Mouse (Mus musculus): ENCODE data around the gene Pepd. TPM values are rescaled to one million over a fixed set of nuclear protein-coding genes. Genes with fewer than 3 reads are reported as not detected.

Gene Pepd
- polyA plus RNA-seq, 1 experiment from 2014 or later = 72.3 TPM

DNA sequence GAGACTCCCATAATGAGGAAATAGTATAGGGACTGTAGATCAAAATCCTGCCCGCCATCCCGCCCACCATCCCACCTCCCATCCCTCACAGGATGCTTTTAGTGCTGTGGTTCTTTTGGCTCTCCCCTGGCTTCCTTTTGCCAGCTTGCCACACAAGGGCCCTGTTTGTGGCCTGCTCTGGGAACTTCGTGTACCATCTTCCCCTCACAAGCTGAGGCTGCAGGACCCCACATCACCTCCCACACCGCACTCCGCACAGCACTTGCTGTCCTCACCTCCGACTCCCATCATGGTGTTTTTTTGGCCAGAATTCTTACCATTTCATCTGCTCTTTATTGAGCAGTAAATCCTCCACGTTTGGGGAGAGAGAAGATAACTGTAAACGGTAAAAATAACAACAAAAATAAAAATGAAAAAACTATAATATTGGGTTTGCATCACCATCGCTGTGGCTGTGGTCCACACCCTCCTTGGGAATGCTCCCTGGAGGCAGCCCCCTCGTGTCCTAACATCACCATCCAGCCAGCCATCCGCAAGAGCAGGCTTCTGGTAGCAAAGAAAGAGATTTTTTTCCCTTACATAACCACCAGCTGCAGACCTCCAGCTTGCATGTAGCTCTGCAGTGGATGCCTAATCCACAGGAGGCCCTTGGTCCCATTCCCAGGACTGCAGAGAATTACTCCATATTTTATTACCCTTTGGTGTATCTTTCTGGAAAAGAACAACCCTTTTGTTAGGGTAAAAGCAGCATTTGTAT, 51.9 kb downstream of the Pepd start:
- Histone ChIP-seq H3K4me2 (ENCODE audit: low read depth, low read length) (no peak overlapping the region), H3K4me3 (ENCODE audit: low read depth, low read length) (no peak overlapping the region), H3K4me1 (ENCODE audit: control insufficient read depth, insufficient read depth, low read length) (no peaks in the 10 kb centered on the region), H3K27ac (replicated peaks; ENCODE audit: low read depth, low read length) (no peak overlapping the region), H3K9me3 (ENCODE audit: control insufficient read depth, low read length) (no peaks in the 10 kb centered on the region), H3K9ac (ENCODE audit: low read depth, low read length) (no peak overlapping the region), H3K27me3 (replicated peaks; ENCODE audit: control insufficient read depth, insufficient read depth, low read length) (no peaks in the 10 kb centered on the region), H3K36me3 (ENCODE audit: control insufficient read depth, insufficient read depth, low read length) (no peaks in the 10 kb centered on the region)
- 71% methylated on average over 11 of the region's 11 CpGs for WGBS
- ATAC-seq (ENCODE audit: low read depth) (no peak), DNase-seq (ENCODE audit: low spot score) (no peak)

GRCm38 (mm10) chr7:34967362-34967761, 55.2 kb downstream of the Pepd start:
- Histone ChIP-seq H3K27me3 (replicated peaks; ENCODE audit: control insufficient read depth, insufficient read depth, low read length) (no peaks in the 10 kb centered on the region), H3K36me3 (ENCODE audit: control insufficient read depth, insufficient read depth, low read length) (peaks cover 19% of the 10 kb centered on the region), H3K9ac (ENCODE audit: low read depth, low read length) (no peak overlapping the region), H3K4me1 (ENCODE audit: control insufficient read depth, insufficient read depth, low read length) (no peaks in the 10 kb centered on the region), H3K4me3 (ENCODE audit: low read depth, low read length) (no peak overlapping the region), H3K27ac (replicated peaks; ENCODE audit: low read depth, low read length) (no peak overlapping the region), H3K4me2 (ENCODE audit: low read depth, low read length) (no peak overlapping the region), H3K9me3 (ENCODE audit: control insufficient read depth, low read length) (no peaks in the 10 kb centered on the region)
- ATAC-seq (ENCODE audit: low read depth) = no peak
- DNase-seq (ENCODE audit: low spot score) = no peak
- WGBS = 72% methylated on average over 3 of the region's 3 CpGs

- Histone ChIP-seq H3K4me3 (ENCODE audit: low read depth, low read length) (no peak overlapping the region), H3K27me3 (replicated peaks; ENCODE audit: control insufficient read depth, insufficient read depth, low read length) (no peaks in the 10 kb centered on the region), H3K36me3 (ENCODE audit: control insufficient read depth, insufficient read depth, low read length) (peaks cover 19% of the 10 kb centered on the region), H3K4me1 (ENCODE audit: control insufficient read depth, insufficient read depth, low read length) (peaks cover 10% of the 10 kb centered on the region), H3K9ac (ENCODE audit: low read depth, low read length) (no peak overlapping the region), H3K27ac (replicated peaks; ENCODE audit: low read depth, low read length) (no peak overlapping the region), H3K9me3 (ENCODE audit: control insufficient read depth, low read length) (no peaks in the 10 kb centered on the region), H3K4me2 (ENCODE audit: low read depth, low read length) (no peak overlapping the region)
- 88% methylated on average over 3 of the region's 3 CpGs for WGBS
- DNase-seq (ENCODE audit: low spot score) (no peak), ATAC-seq (ENCODE audit: low read depth) (no peak)
Observed at GRCm38 (mm10) chr7:34968749-34969433, 56.7 kb downstream of the Pepd start.

DNA sequence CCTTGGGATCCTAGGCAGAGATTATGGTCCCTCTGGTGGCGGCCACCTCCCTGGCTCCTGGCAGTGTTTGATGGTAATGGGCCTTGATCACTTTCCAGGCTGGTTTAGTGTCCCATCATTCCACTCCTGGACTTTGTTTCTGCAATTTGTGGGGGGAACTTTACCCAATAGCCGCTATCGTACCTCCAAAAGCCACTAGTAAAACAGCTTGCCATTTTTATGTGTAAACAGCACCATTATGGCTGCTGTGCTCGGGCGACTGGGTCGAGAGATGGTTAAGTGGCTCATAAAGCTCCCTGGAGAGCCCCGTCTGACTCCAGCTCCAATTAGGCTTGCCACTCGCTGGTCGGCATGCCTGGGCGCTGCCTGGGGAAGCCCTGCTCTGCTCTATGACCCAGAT, 59.6 kb downstream of the Pepd start:
- DNase-seq (ENCODE audit: low spot score) = no peak
- Histone ChIP-seq H3K4me2 (ENCODE audit: low read depth, low read length) (no peak overlapping the region), H3K4me3 (ENCODE audit: low read depth, low read length) (no peak overlapping the region), H3K27ac (replicated peaks; ENCODE audit: low read depth, low read length) (no peak overlapping the region), H3K4me1 (ENCODE audit: control insufficient read depth, insufficient read depth, low read length) (peaks cover 10% of the 10 kb centered on the region), H3K27me3 (replicated peaks; ENCODE audit: control insufficient read depth, insufficient read depth, low read length) (no peaks in the 10 kb centered on the region), H3K9ac (ENCODE audit: low read depth, low read length) (no peak overlapping the region), H3K36me3 (ENCODE audit: control insufficient read depth, insufficient read depth, low read length) (peaks cover 19% of the 10 kb centered on the region), H3K9me3 (ENCODE audit: control insufficient read depth, low read length) (no peaks in the 10 kb centered on the region)
- no peak for ATAC-seq (ENCODE audit: low read depth)
- 70% methylated on average over 10 of the region's 10 CpGs for WGBS

GRCm38 (mm10) chr7:34972990-34973440, 60.8 kb downstream of the Pepd start:
- peak; percentile 82 for ATAC-seq (ENCODE audit: low read depth)
- DNase-seq (ENCODE audit: low spot score) = peak; percentile 84
- no peak overlapping the region for H3K9ac ChIP-seq (ENCODE audit: low read depth, low read length)
- no peak overlapping the region for H3K4me3 ChIP-seq (ENCODE audit: low read depth, low read length)
- peaks cover 19% of the 10 kb centered on the region for H3K36me3 ChIP-seq (ENCODE audit: control insufficient read depth, insufficient read depth, low read length)
- no peak overlapping the region for H3K27ac ChIP-seq (replicated peaks; ENCODE audit: low read depth, low read length)
- H3K4me1 ChIP-seq (ENCODE audit: control insufficient read depth, insufficient read depth, low read length) = peaks cover 10% of the 10 kb centered on the region
- H3K27me3 ChIP-seq (replicated peaks; ENCODE audit: control insufficient read depth, insufficient read depth, low read length) = no peaks in the 10 kb centered on the region
- 39% methylated on average over 3 of the region's 4 CpGs for WGBS
- no peak overlapping the region for H3K4me2 ChIP-seq (ENCODE audit: low read depth, low read length)
- no peaks in the 10 kb centered on the region for H3K9me3 ChIP-seq (ENCODE audit: control insufficient read depth, low read length)

DNA sequence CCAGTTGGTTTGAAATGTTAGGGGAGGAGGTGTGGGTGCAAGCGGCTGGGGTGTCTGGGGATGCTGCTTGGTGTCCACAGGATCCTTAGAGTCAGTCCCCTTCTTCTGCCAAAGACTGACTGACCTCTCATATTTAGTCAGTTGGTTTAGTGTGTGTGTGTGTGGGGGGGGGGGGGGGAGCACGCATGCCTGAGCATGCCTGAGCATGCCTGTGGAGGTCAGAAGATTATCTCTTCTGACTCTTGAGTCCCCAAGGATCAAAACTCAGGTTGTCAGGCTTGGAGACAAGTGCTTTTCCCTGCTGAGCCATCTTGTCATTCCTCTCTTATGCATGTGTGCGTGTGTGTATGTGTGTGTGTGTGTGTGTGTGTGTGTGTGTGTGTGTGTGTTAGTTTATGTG, 61.7 kb downstream of the Pepd start:
- ATAC-seq (ENCODE audit: low read depth) (no peak), DNase-seq (ENCODE audit: low spot score) (no peak)
- no peak overlapping the region for H3K9ac ChIP-seq (ENCODE audit: low read depth, low read length)
- H3K27ac ChIP-seq (replicated peaks; ENCODE audit: low read depth, low read length) = no peak overlapping the region
- H3K27me3 ChIP-seq (replicated peaks; ENCODE audit: control insufficient read depth, insufficient read depth, low read length) = no peaks in the 10 kb centered on the region
- H3K9me3 ChIP-seq (ENCODE audit: control insufficient read depth, low read length) = no peaks in the 10 kb centered on the region
- peaks cover 10% of the 10 kb centered on the region for H3K4me1 ChIP-seq (ENCODE audit: control insufficient read depth, insufficient read depth, low read length)
- H3K4me2 ChIP-seq (ENCODE audit: low read depth, low read length) = no peak overlapping the region
- peaks cover 19% of the 10 kb centered on the region for H3K36me3 ChIP-seq (ENCODE audit: control insufficient read depth, insufficient read depth, low read length)
- WGBS = 73% methylated on average over 3 of the region's 3 CpGs
- no peak overlapping the region for H3K4me3 ChIP-seq (ENCODE audit: low read depth, low read length)

DNA sequence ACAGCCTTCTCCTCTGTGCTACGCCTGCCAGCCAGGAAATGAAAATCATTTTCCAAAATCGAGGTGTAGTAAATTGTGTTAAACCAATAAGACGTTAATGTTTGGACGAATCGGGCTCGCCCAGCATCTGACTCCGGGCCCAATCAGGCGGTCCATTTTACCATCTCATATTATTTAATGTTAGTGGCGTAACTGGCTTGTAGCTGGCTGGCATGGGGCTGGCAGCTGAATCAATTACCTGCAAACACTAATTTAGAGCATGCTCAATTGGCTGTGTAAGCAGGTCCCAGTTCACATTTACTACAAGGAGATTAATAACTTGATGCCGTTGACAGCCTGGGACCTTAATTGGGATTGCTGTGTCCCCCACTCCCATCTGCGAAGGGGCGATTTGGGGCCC, 63.7 kb downstream of the Pepd start:
- WGBS = 87% methylated on average over 12 of the region's 12 CpGs
- Histone ChIP-seq H3K27ac (replicated peaks; ENCODE audit: low read depth, low read length) (no peak overlapping the region), H3K9me3 (ENCODE audit: control insufficient read depth, low read length) (no peaks in the 10 kb centered on the region), H3K9ac (ENCODE audit: low read depth, low read length) (no peak overlapping the region), H3K4me3 (ENCODE audit: low read depth, low read length) (no peak overlapping the region), H3K36me3 (ENCODE audit: control insufficient read depth, insufficient read depth, low read length) (peaks cover 7% of the 10 kb centered on the region; the same call in 1 of the 2 replicates), H3K27me3 (replicated peaks; ENCODE audit: control insufficient read depth, insufficient read depth, low read length) (no peaks in the 10 kb centered on the region), H3K4me1 (ENCODE audit: control insufficient read depth, insufficient read depth, low read length) (peaks cover 10% of the 10 kb centered on the region), H3K4me2 (ENCODE audit: low read depth, low read length) (no peak overlapping the region)
- no peak for ATAC-seq (ENCODE audit: low read depth)
- no peak for DNase-seq (ENCODE audit: low spot score)

- no peak for DNase-seq (ENCODE audit: low spot score)
- Histone ChIP-seq H3K4me2 (ENCODE audit: low read depth, low read length) (no peak overlapping the region), H3K9me3 (ENCODE audit: control insufficient read depth, low read length) (no peaks in the 10 kb centered on the region), H3K36me3 (ENCODE audit: control insufficient read depth, insufficient read depth, low read length) (0 out of 2 replicates have a peak, but pooled peaks cover 5% of the 10 kb centered on the region), H3K4me1 (ENCODE audit: control insufficient read depth, insufficient read depth, low read length) (peaks cover 10% of the 10 kb centered on the region), H3K4me3 (ENCODE audit: low read depth, low read length) (no peak overlapping the region), H3K27ac (replicated peaks; ENCODE audit: low read depth, low read length) (no peak overlapping the region), H3K27me3 (replicated peaks; ENCODE audit: control insufficient read depth, insufficient read depth, low read length) (no peaks in the 10 kb centered on the region), H3K9ac (ENCODE audit: low read depth, low read length) (no peak overlapping the region)
- no peak for ATAC-seq (ENCODE audit: low read depth)
- WGBS = 90% methylated on average over 4 of the region's 4 CpGs
Observed at GRCm38 (mm10) chr7:34977403-34977802, 65.2 kb downstream of the Pepd start.

Measured in embryonic facial prominence, embryonic 14.5 days (tissue).